Mouse (Mus musculus) liver (tissue): ENCODE measurements around the gene Nck2.

Experiments used
- DNase-seq: peaks from one replicate; pipeline ENCODE4 v3.0.0-alpha.2; 2020; ENCODE audit warnings: mixed read lengths

Gene Nck2

DNA sequence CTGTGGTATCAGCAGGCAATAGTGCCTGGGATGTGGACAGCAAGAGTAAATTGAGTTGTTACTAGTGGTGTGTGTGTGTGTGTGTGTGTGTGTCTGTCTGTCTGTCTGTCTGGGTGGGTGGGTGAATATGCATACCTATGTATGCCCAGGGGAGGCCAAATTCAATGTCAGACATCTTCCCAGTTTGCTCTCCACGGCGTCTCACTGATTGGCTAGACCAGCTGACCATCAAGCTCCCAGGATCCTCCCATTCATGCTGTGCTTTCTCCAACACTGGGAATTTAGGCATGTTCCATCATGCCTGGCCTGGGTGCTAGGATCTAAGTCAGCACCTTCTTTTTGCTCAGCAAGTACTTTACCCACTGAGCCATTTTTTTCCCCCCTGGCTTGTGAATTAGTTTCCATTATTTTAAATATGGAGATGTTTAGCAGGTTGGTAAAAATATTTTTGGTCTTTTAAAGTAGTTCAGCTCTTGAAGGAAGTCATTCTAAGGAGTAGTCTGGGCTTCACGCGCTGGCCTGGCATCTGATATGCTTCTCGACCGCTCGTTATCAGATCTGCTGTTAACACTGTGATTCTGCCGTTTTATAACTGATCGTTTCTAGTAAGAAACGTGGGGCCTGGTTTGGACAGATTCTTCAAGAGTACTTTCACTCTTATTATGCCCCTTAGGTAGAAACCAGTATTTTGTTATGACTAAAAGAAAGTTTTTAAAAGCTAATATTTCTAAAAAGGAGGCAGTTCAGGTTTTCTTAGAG lies 26.2 kb downstream of the Nck2 start:
- no peak for DNase-seq

DNA sequence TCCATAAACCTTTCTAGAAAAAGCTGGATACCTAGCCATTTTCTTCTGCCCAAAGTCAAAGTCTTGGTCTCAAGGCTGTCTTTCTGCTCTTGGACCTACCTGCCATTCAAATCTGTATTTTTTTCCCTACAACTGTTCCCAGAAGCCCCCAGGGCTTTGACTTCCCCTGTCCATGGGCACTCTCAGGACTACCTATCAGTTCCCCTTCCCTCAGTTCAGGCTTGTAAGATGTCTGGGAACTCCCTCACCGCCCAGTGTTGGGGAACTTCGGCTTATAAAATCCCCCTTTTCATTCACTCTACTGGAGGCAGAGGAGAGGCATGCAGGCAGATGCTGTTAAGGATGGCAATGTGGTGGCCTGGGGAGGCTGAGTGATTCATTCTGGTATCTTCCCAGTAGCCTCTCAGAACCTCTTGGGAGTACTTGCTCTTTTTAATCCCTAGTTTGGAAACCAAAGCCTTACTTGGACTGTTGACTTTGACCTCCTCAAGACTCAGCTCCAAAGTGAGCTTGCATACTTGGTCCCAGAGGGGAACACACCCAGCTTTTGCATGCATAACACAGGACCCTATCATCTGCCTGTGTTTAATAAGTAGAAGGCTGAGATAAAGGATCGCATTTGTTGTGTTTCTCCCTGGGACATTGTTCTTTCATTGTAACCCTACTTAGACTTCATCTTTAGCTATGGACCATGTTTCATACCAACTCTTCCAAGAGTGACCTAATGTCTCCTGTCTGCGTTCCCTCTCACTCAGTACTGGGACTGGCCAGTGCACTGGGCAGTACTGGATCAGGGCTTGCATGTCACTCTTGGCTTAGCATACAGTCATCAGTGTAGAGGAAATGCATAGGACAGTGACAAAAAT lies 27.0 kb downstream of the Nck2 start:
- DNase-seq: no peak

- no peak for DNase-seq
Observed at GRCm38 (mm10) chr1:43472046-43472649, 27.8 kb downstream of the Nck2 start.

GRCm38 (mm10) chr1:43473734-43474534 lies 29.6 kb downstream of the Nck2 start:
- DNase-seq: peak; percentile 37

DNA sequence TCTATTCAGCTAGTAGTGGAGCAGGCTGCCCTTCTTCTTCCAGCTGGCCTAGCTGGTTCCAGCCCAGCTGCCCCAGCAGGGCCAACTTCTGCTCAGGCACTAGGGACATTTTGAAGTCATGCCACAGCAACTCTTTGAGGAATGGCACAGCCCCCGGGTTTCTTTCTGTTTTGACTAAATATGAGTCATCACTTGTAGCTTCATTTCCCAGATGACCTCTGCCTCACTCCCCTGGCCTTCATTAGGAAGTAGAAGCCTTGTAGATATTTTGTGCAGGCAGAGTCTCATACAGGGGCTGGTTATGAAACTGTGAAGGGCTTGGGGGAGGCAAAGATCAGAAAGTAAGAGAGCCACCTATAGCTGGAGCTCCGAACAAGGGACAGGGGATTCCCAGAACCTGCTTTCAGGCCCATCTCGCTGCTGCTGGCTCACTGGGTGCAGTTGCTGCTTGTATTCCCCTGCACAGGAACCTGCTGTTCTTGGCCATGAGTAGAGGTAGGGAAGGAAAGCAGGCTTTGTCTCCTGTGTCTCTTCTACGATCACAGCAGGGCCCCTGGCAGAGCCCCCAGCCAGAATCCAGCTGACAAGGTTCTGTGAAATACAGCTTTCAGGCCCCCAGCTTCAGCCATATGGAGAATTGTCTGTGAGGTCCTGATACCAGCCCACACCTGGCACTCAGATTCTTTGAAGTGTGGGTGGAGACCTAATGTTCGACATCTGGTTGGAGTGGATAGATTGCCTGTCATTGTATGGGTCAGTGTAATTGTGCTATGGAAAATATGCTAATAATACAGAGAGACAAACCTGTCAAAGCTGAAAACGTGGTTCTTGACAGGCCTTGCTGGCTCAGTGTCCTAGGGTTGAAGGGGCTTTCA lies 30.4 kb downstream of the Nck2 start:
- peak; percentile 56 for DNase-seq

- DNase-seq: no peak
Observed at GRCm38 (mm10) chr1:43477954-43478353, 33.6 kb downstream of the Nck2 start.

DNA sequence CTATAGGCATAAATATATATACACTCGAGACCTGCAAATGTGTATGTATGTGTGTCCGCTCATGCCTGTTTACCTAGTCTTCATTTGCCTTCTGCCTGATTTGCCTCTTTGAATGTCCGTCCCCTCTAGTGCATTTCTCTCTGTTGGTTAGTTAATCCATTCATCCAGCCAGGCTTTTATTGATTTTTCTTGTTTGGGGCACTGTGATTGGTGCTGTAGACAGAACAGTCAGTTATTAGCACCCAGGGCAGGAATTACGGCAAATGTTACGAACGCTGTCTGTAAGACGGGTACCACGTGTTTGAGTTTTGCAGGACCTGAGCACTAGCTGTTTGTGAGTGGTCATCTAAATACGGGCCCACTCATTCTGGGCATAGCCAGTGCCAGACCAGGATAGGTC lies 40.8 kb downstream of the Nck2 start:
- no peak for DNase-seq

DNA sequence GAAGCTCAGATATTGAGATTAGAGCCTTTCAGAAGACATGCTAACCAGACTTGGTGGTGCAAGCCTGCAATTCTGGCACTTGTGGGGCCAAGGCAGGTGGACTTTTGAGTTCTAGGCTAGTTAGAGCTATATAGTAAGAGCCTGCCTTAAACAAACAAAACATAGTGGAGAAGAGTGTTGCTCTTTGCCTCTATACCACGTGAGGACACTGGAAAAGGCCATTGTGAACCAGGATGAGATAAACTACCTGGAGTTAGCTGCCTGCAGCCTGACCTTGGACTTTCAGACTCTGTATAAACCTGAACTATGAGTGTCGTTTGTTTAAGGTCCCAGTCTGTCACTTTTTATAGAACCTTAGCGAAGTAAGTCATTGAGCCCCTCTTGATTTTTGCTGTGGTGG lies 42.1 kb downstream of the Nck2 start:
- DNase-seq: no peak

GRCm38 (mm10) chr1:43486956-43487722 lies 42.8 kb downstream of the Nck2 start:
- DNase-seq: no peak

- DNase-seq: no peak
Observed at GRCm38 (mm10) chr1:43489311-43489710, 44.9 kb downstream of the Nck2 start.

DNA sequence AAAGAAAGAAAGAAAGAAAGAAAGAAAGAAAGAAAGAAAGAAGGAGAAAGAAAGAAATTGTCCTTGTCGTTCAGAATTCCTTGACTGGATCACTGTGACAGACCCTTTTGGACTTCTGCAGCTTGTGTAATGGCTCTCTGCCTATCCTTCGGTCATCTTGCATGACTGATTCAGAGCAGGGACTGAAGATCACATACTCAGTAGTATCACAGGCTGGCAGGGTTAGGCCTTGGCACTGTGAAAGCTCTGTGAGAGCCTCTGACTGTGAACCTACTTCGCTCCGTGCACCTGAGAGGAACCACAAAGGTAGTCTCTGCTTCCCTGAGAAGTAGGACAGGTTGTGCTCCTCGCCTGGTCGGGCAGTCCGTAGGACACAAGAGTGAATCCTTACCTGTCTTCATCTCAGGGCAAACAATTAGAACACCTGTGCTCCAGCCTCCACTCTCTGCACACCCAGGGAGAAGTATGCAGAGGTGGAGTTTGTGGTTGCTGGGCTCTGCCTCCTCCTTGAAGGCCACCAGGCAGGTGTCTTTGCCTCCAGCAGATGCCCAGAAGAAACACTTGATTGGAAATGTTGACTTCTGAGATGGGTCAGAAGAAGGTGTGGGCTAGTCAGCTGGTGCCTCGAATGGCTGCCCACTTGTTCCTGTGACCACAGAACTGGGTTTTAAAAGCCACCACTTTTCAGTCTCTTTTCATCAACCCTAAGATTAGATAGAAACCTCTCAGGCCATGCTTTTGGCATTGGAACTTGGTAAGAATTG lies 47.3 kb downstream of the Nck2 start:
- DNase-seq: no peak

DNA sequence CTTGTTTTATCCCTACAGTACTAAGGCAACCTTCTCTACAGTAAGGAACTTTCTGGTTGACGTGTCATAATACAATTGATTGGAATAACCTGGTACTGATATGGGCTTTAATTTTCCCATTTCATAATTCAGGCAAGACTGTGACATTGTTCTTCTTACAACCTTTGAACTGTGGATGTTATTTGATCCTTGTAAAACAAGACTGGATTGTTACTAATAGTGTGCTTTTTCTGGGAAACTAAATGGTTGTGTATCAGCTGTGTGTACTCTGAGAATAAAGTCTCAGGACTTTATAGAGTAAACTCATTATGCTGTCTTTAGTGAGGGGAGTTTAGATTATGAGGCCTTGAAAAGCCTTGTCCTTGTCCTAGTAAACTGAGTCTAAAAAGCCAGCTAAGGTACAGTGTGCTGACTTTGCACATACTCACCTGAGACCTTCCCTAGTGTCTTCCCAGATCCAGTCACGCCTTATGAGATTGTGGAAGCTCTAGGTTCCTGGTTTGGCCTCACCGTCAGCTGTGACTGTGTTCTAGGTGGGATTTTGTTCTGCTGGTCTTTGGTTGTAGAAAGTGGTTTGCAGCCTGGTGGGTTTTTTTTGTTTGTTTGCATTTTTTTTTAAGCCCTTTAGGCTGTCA lies 48.5 kb downstream of the Nck2 start:
- DNase-seq: no peak

DNA sequence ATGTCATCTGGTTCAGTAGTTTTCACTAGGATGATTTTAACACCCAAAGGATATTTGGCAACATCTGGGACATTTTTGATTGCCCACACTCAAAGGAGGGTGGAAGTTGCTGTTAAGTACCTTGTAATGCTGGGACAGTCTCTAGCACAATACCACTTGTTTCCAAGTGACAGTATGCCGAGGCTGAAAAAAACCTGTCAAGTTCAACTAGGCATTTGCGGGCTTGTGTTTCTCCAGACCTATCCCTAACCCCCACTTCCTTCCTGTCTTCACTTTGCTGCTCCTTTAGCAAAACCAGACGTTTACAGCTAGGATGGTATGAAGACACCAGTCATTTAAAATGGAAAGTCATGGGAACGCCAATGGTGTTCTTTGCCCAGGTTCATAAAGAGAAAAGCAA lies 51.7 kb downstream of the Nck2 start:
- DNase-seq: no peak

DNA sequence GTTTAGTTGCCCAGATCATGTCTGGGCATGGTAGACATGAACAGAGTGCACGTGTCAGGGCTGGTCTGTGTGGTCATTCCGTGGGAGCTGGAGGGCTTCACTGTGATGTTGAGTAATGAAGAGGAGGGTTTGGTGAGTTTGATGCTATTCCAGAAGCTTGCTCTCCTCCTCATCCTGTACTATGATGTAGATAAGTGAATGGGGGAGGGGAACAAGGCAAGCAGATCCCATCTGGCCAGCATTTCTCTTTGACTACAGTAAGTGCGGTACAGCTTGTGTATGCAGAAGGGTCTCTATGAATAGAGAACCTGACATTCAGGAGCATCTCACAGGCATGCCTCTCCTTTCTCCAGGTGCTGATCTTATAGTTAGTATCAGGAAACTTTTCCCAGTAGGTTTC lies 52.6 kb downstream of the Nck2 start:
- no peak for DNase-seq

GRCm38 (mm10) chr1:43497951-43498350 lies 53.6 kb downstream of the Nck2 start:
- no peak for DNase-seq

- DNase-seq: no peak
Observed at GRCm38 (mm10) chr1:43500121-43500520, 55.7 kb downstream of the Nck2 start.

DNA sequence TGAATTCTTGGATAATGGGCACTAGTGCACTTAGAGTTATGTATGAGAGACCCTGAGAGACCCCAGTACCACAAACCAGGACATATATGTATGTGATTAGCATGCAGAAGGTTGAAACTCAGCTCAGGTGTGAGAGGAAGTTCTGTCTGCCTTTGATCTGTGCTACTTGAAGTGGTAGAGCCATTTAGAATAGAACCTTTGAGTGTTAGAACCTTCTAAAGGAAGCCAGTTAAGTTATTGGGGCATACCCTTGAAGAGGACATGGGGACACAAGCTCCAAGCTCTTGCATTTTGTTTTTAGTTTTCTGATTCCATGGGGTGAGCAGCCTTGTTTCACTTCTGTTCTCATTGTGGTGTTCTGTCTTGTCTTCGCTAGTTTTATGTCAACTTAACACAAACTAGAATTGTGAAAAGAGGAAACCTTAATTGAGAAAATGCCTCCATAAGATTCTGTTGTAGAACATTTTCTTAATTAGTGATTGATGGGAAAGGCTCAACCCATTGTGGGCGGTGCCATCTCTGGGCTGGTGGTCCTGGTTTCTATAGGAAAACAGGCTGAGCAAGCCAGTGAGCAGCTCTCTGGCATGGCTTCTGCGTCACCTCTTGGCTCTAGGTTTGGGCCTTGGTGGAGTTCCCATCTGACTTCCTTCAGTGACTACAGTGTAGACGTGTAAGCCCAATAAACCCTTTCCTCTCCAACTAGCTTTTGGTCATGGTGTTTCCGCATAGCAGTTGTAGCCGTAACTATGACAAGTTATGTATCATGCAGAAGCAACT lies 57.0 kb downstream of the Nck2 start:
- no peak for DNase-seq

GRCm38 (mm10) chr1:43501920-43502791 lies 57.8 kb downstream of the Nck2 start:
- DNase-seq: no peak
